Mouse (Mus musculus) intestine, embryonic 16.5 days (tissue): Measurements from ENCODE around the gene P4ha2. TPM values are rescaled to one million over a fixed set of nuclear protein-coding genes. Genes with fewer than 3 reads are reported as not detected.

Experiments used
- ATAC-seq: fragments of 200-750 bp; cut with Nextera tagmentation; 2 replicates; pipeline ENCODE4 v1.8.0; 2017; ENCODE audit warnings: moderate TSS enrichment, moderate library complexity
- H3K27ac ChIP-seq: fragments of 300-500 bp; sonication (generic); 2 replicates; pipeline ENCODE4 v1.5.1; 2014; ENCODE audit warnings: mild to moderate bottlenecking, low read length
- H3K27me3 ChIP-seq: fragments of 300-500 bp; sonication (generic); replicated peaks from 2 replicates; pipeline ENCODE4 v1.6.1; 2014; ENCODE audit warnings: low read length, control low read depth, mixed read lengths; ENCODE audit not compliant: control insufficient read depth, insufficient read depth
- H3K36me3 ChIP-seq: fragments of 300-500 bp; sonication (generic); 2 replicates; pipeline ENCODE4 v1.6.1; 2014; ENCODE audit warnings: low read length, control low read depth; ENCODE audit not compliant: control insufficient read depth, insufficient read depth
- H3K4me1 ChIP-seq: fragments of 300-500 bp; sonication (generic); 2 replicates; pipeline ENCODE4 v1.6.1; 2014; ENCODE audit warnings: low read length, control low read depth, mixed read lengths; ENCODE audit not compliant: control insufficient read depth, insufficient read depth
- H3K4me2 ChIP-seq: fragments of 300-500 bp; sonication (generic); 2 replicates; pipeline ENCODE4 v1.6.1; 2014; ENCODE audit warnings: low read depth, low read length, control low read depth
- H3K4me3 ChIP-seq: fragments of 300-500 bp; sonication (generic); 2 replicates; pipeline ENCODE4 v1.5.1; 2014; ENCODE audit warnings: mild to moderate bottlenecking, low read length
- H3K9ac ChIP-seq: fragments of 300-500 bp; sonication (generic); 2 replicates; pipeline ENCODE4 v1.6.1; 2014; ENCODE audit warnings: low read depth, low read length
- H3K9me3 ChIP-seq: fragments of 300-500 bp; sonication (generic); 2 replicates; pipeline ENCODE4 v1.6.1; 2016; ENCODE audit warnings: low read length, control low read depth; ENCODE audit not compliant: control insufficient read depth
- WGBS: fragments of 180-500 bp; shearing (Covaris S2); extraction: QIAGEN DNeasy Blood & Tissue Kit; methylation state at CpG from one replicate; pipeline ENCODE4 v1.1.7; 2014; 5-methylcytosine and 5-hydroxymethylcytosine counted together
- polyA plus RNA-seq: library from polyadenylated mRNA; unstranded; fragments of >200 nt; fragmentation: Nextera tagmentation; extraction: Ambion mirVana; gene quantifications from 2 replicates; pipeline ENCODE4 v1.2.1, GENCODE M21; 2015

P4ha2 gene
- polyA plus RNA-seq = 43.7 and 46.2 TPM in 2 replicates

GRCm38 (mm10) chr11:54100045-54100691 is at the start of gene P4ha2:
TSS of gene P4ha2 (plus strand) at chr11:54100095.
- peak within 1 kb of the TSS; percentile 97 for H3K4me2 ChIP-seq
- peak within 1 kb of the TSS; percentile 78 for H3K9ac ChIP-seq
- ATAC-seq = peak; percentile 38
- H3K4me1 ChIP-seq = peaks cover 13% of the 10 kb centered on the region
- H3K4me3 ChIP-seq = peak within 1 kb of the TSS; percentile 76
- H3K27ac ChIP-seq = peak within 1 kb of the TSS; percentile 49
- H3K36me3 ChIP-seq = no peaks in the 10 kb centered on the region
- WGBS = 50% methylated on average over 10 of the region's 10 CpGs
- no peaks in the 10 kb centered on the region for H3K9me3 ChIP-seq
- no peaks in the 10 kb centered on the region for H3K27me3 ChIP-seq

GRCm38 (mm10) chr11:54050205-54050604 is 49.7 kb upstream of the P4ha2 start:
- no peak overlapping the region for H3K9ac ChIP-seq
- no peaks in the 10 kb centered on the region for H3K9me3 ChIP-seq
- H3K4me3 ChIP-seq = no peak overlapping the region
- H3K27ac ChIP-seq = no peak overlapping the region
- no peaks in the 10 kb centered on the region for H3K27me3 ChIP-seq
- no peak overlapping the region for H3K4me2 ChIP-seq
- no peak for ATAC-seq
- no peaks in the 10 kb centered on the region for H3K4me1 ChIP-seq
- 79% methylated on average over 2 of the region's 2 CpGs for WGBS
- H3K36me3 ChIP-seq = no peaks in the 10 kb centered on the region

- H3K9me3 ChIP-seq = no peaks in the 10 kb centered on the region
- H3K27ac ChIP-seq = no peak overlapping the region
- H3K9ac ChIP-seq = no peak overlapping the region
- 88% methylated on average over 7 of the region's 7 CpGs for WGBS
- H3K36me3 ChIP-seq = no peaks in the 10 kb centered on the region
- H3K4me2 ChIP-seq = no peak overlapping the region
- no peaks in the 10 kb centered on the region for H3K27me3 ChIP-seq
- ATAC-seq = no peak
- H3K4me3 ChIP-seq = no peak overlapping the region
- no peaks in the 10 kb centered on the region for H3K4me1 ChIP-seq
These were observed 48.7 kb upstream of the P4ha2 start for GRCm38 (mm10) chr11:54051161-54051560.

GRCm38 (mm10) chr11:54052128-54052527 is 47.8 kb upstream of the P4ha2 start:
- 92% methylated on average over 5 of the region's 5 CpGs for WGBS
- no peaks in the 10 kb centered on the region for H3K4me1 ChIP-seq
- H3K27me3 ChIP-seq = no peaks in the 10 kb centered on the region
- ATAC-seq = no peak
- no peak overlapping the region for H3K27ac ChIP-seq
- H3K9me3 ChIP-seq = no peaks in the 10 kb centered on the region
- H3K4me2 ChIP-seq = no peak overlapping the region
- H3K36me3 ChIP-seq = no peaks in the 10 kb centered on the region
- no peak overlapping the region for H3K4me3 ChIP-seq
- no peak overlapping the region for H3K9ac ChIP-seq

- Histone ChIP-seq H3K36me3 (no peaks in the 10 kb centered on the region), H3K27me3 (no peaks in the 10 kb centered on the region), H3K27ac (no peak overlapping the region), H3K9me3 (no peaks in the 10 kb centered on the region), H3K4me1 (no peaks in the 10 kb centered on the region), H3K9ac (no peak overlapping the region), H3K4me3 (no peak overlapping the region), H3K4me2 (no peak overlapping the region)
- ATAC-seq = no peak
- 83% methylated on average over 7 of the region's 7 CpGs for WGBS
These were observed 46.8 kb upstream of the P4ha2 start for GRCm38 (mm10) chr11:54053090-54053489.

GRCm38 (mm10) chr11:54054257-54054656 is 45.6 kb upstream of the P4ha2 start:
- Histone ChIP-seq H3K4me3 (no peak overlapping the region), H3K36me3 (no peaks in the 10 kb centered on the region), H3K4me2 (no peak overlapping the region), H3K4me1 (peaks cover 4% of the 10 kb centered on the region; the same call in 1 of the 2 replicates), H3K27me3 (no peaks in the 10 kb centered on the region), H3K27ac (no peak overlapping the region), H3K9ac (no peak overlapping the region), H3K9me3 (no peaks in the 10 kb centered on the region)
- no peak for ATAC-seq
- WGBS = 39% methylated on average over 6 of the region's 6 CpGs

GRCm38 (mm10) chr11:54056132-54056531 is 43.8 kb upstream of the P4ha2 start:
- WGBS = 44% methylated on average over 8 of the region's 8 CpGs
- Histone ChIP-seq H3K27ac (no peak overlapping the region), H3K36me3 (no peaks in the 10 kb centered on the region), H3K4me1 (peaks cover 19% of the 10 kb centered on the region), H3K4me2 (no peak overlapping the region), H3K27me3 (no peaks in the 10 kb centered on the region), H3K9ac (no peak overlapping the region), H3K4me3 (no peak overlapping the region), H3K9me3 (no peaks in the 10 kb centered on the region)
- ATAC-seq = no peak

GRCm38 (mm10) chr11:54057428-54057827 is 42.5 kb upstream of the P4ha2 start:
- ATAC-seq = no peak
- no peak overlapping the region for H3K27ac ChIP-seq
- H3K36me3 ChIP-seq = no peaks in the 10 kb centered on the region
- H3K9ac ChIP-seq = no peak overlapping the region
- peaks cover 24% of the 10 kb centered on the region for H3K4me1 ChIP-seq
- H3K9me3 ChIP-seq = no peaks in the 10 kb centered on the region
- no peak overlapping the region for H3K4me3 ChIP-seq
- no peaks in the 10 kb centered on the region for H3K27me3 ChIP-seq
- 44% methylated on average over 2 of the region's 2 CpGs for WGBS
- no peak overlapping the region for H3K4me2 ChIP-seq

- ATAC-seq = no peak
- no peaks in the 10 kb centered on the region for H3K27me3 ChIP-seq
- no peak overlapping the region for H3K4me3 ChIP-seq
- H3K4me2 ChIP-seq = no peak overlapping the region
- peaks cover 31% of the 10 kb centered on the region for H3K4me1 ChIP-seq
- no peaks in the 10 kb centered on the region for H3K9me3 ChIP-seq
- no peaks in the 10 kb centered on the region for H3K36me3 ChIP-seq
- WGBS = 59% methylated on average over 10 of the region's 10 CpGs
- H3K27ac ChIP-seq = no peak overlapping the region
- H3K9ac ChIP-seq = no peak overlapping the region
These were observed 41.8 kb upstream of the P4ha2 start for GRCm38 (mm10) chr11:54058056-54058617.
